Mouse (Mus musculus) E14TG2a.4 (cell line): ENCODE measurements around the gene Notum.
A peak's percentile ranks its signal among the peaks of the same experiment; 100 is the strongest.

Experiments
- H3K27me3 ChIP-seq: 2 replicates; pipeline ENCODE4 v1.6.1; 2014; ENCODE audit warnings: low read length, control low read depth; ENCODE audit not compliant: insufficient read depth
- H3K36me3 ChIP-seq: 2 replicates; pipeline ENCODE4 v1.6.1; 2014; ENCODE audit warnings: low read length, control low read depth; ENCODE audit not compliant: insufficient read depth
- H3K4me1 ChIP-seq: replicated peaks from 2 replicates; pipeline ENCODE4 v1.6.1; 2014; ENCODE audit warnings: low read depth, low read length, control low read depth
- H3K4me3 ChIP-seq: replicated peaks from 2 replicates; pipeline ENCODE4 v1.5.1; 2014; ENCODE audit warnings: mild to moderate bottlenecking, low read length
- H3K9me3 ChIP-seq: 2 replicates; pipeline ENCODE4 v1.6.1; 2014; ENCODE audit warnings: low read length, control low read depth
- CTCF ChIP-seq: conservative IDR thresholded peaks from 2 replicates; pipeline ENCODE4 v1.5.1; 2014; ENCODE audit warnings: low read length
- NANOG ChIP-seq: IDR thresholded peaks from 2 replicates; pipeline ENCODE4 v1.6.1; 2014; ENCODE audit warnings: borderline replicate concordance, low read length, mixed read lengths
- POU5F1 ChIP-seq: IDR thresholded peaks from 2 replicates; pipeline ENCODE4 v1.6.1; 2014; ENCODE audit warnings: low read length, borderline replicate concordance

Gene Notum

GRCm38 (mm10) chr11:120661076-120661460 lies at the start of gene Notum:
TSS of gene Notum (minus strand) at chr11:120661175.
- no peak for TF ChIP-seq CTCF
- TF ChIP-seq NANOG = no peak
- no peak for TF ChIP-seq POU5F1
- peaks cover 83% of the 10 kb centered on the region for H3K4me1 ChIP-seq

GRCm38 (mm10) chr11:120710672-120711071 lies 49.7 kb upstream of the Notum start:
- Histone ChIP-seq H3K4me3 (no peak overlapping the region), H3K36me3 (peaks cover 74% of the 10 kb centered on the region), H3K9me3 (no peaks in the 10 kb centered on the region), H3K27me3 (peaks cover 14% of the 10 kb centered on the region), H3K4me1 (peaks cover 83% of the 10 kb centered on the region)
- TF ChIP-seq NANOG (no peak), POU5F1 (no peak), CTCF (no peak)

More at GRCm38 (mm10) chr11:120661076-120661460, at the start of gene Notum:
- Histone ChIP-seq H3K4me3 (peak within 1 kb of the TSS; percentile 89), H3K9me3 (no peaks in the 10 kb centered on the region), H3K36me3 (peaks cover 29% of the 10 kb centered on the region), H3K27me3 (peaks cover 27% of the 10 kb centered on the region)

DNA sequence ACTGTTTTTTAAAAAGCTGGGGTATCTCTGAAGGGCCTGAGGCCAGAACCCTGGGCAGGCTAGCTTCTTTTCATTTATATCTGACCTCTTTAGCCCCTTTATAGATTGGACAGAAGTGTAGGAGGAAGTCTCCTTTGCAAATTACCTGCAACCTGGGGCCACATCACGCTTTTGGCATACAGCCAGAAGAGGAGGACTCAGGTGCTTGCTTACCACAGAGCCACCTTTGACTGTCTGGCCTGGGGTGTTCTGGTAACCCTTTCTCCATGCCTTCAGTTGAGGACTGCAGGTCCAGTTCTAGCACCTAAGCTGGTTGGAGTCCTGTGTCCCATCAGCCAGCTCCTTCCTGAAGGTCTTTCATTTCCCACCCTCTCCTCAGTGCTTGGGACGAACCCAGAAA lies 48.6 kb upstream of the Notum start:
- Histone ChIP-seq H3K4me1 (peaks cover 89% of the 10 kb centered on the region), H3K27me3 (peaks cover 3% of the 10 kb centered on the region; the same call in 1 of the 2 replicates), H3K9me3 (no peaks in the 10 kb centered on the region), H3K36me3 (peaks cover 73% of the 10 kb centered on the region), H3K4me3 (no peak overlapping the region)
- TF ChIP-seq POU5F1 = no peak
- TF ChIP-seq CTCF = no peak
- no peak for TF ChIP-seq NANOG

DNA sequence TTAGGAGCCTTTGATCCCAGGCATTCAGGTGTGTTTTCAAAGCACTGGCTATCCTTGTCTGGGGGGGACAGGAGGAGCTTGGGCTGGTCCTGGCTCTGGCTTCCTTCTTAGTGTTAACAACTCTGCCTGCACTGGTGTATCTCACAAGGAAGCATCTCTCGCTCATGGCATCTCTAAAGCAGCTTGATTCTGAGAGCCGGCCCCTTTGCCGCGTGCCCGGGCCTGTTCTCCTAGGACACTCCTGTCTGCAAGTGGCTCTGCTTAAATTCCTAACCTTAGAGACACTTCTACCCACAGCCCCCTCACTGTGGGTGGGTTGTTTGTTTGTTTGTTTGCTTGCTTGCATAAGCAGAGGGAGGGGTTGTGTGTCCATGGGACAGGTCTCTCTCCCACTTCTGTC lies 47.0 kb upstream of the Notum start:
- peaks cover 85% of the 10 kb centered on the region for H3K36me3 ChIP-seq
- H3K4me3 ChIP-seq = peak overlapping the region; percentile 41; the same call in 1 of the 2 replicates
- H3K4me1 ChIP-seq = peaks cover 95% of the 10 kb centered on the region
- H3K9me3 ChIP-seq = no peaks in the 10 kb centered on the region
- no peaks in the 10 kb centered on the region for H3K27me3 ChIP-seq
- TF ChIP-seq NANOG = no peak
- TF ChIP-seq CTCF = no peak
- no peak for TF ChIP-seq POU5F1

DNA sequence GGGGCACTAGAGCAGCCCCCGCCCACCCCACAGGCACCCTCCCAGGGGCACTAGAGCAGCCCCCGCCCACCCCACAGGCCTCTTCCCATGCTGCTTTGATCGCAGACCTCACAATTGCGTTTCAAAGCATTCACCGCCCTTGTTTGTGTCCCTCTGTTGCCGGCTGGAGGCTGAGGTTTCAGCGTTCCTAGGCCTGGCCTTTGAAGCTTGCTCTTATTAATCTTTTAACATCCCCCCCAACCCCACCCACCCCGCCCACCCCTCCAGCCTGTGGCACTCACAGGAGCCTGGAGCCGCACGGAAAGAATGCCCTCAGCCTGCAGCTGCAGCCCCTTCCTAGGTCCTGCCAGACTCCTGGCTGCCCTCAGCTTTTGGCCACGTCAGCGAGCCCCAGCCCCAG lies 46.2 kb upstream of the Notum start:
- H3K4me3 ChIP-seq = no peak overlapping the region
- no peak for TF ChIP-seq NANOG
- no peak for TF ChIP-seq CTCF
- no peak for TF ChIP-seq POU5F1
- no peaks in the 10 kb centered on the region for H3K9me3 ChIP-seq
- H3K27me3 ChIP-seq = no peaks in the 10 kb centered on the region
- peaks cover 89% of the 10 kb centered on the region for H3K36me3 ChIP-seq
- H3K4me1 ChIP-seq = peaks cover 94% of the 10 kb centered on the region

- Histone ChIP-seq H3K4me1 (peaks cover 91% of the 10 kb centered on the region), H3K4me3 (peak overlapping the region; percentile 39; the same call in 1 of the 2 replicates), H3K36me3 (peaks cover 89% of the 10 kb centered on the region), H3K27me3 (no peaks in the 10 kb centered on the region), H3K9me3 (no peaks in the 10 kb centered on the region)
- no peak for TF ChIP-seq CTCF
- TF ChIP-seq POU5F1 = no peak
- TF ChIP-seq NANOG = no peak
Observed at GRCm38 (mm10) chr11:120706120-120706519, 45.1 kb upstream of the Notum start.

- peaks cover 87% of the 10 kb centered on the region for H3K4me1 ChIP-seq
- H3K4me3 ChIP-seq = peak overlapping the region; percentile 55
- no peaks in the 10 kb centered on the region for H3K27me3 ChIP-seq
- no peak for TF ChIP-seq CTCF
- TF ChIP-seq POU5F1 = no peak
- TF ChIP-seq NANOG = no peak
- no peaks in the 10 kb centered on the region for H3K9me3 ChIP-seq
- peaks cover 89% of the 10 kb centered on the region for H3K36me3 ChIP-seq
Observed at GRCm38 (mm10) chr11:120704486-120705325, 43.7 kb upstream of the Notum start.

DNA sequence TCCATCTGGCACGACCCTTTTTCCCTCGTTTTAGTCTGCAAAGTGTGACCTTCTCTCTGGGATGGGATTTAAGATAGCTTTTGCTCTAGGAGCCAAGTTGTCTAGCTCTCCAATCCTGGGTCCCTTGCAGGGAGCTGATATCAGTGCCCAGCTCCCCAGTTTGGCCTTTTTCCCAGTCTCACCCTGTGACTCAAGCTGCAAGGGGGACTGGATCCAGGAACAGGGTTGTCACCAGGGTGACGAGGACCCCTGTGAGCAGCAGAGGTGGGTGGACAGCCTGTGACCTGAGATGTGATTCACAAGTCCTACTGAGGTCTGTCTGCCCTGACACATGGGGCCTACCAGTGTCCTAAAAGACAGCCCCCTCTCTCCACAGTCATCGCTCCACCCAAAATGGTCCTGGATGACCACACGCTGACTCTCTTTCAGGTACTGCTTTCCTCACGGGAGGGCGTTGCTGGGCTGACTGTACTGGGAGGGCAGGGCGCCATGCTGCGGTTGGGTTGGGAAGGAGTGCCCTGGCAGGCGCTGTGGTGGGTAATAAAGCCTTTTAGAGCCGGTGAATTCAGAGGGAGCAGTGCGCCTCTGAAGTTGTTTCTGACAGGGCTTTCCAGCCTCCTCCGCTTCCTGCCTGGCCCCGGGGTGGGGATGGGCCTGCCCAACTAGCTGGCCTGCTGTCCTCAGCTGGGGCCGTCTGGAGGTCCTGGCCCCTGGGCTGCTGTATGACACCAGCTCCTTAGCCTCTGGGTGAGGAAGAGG lies 42.9 kb upstream of the Notum start:
- Histone ChIP-seq H3K4me1 (peaks cover 83% of the 10 kb centered on the region), H3K27me3 (no peaks in the 10 kb centered on the region), H3K9me3 (no peaks in the 10 kb centered on the region), H3K36me3 (peaks cover 89% of the 10 kb centered on the region), H3K4me3 (peak overlapping the region; percentile 55)
- no peak for TF ChIP-seq CTCF
- no peak for TF ChIP-seq POU5F1
- no peak for TF ChIP-seq NANOG
